Mouse (Mus musculus) kidney, adult 2 months (tissue): ENCODE data around the gene Gm4847.

ENCODE experiments used
- CTCF ChIP-seq: fragments of 200-500 bp; conservative IDR thresholded peaks from 2 replicates; pipeline ENCODE4 v1.5.1; 2011; ENCODE audit warnings: low read depth, mild to moderate bottlenecking, control low read depth, low read length, moderate library complexity, mixed read lengths; ENCODE audit not compliant: insufficient read depth, insufficient read length
- POLR2A ChIP-seq: fragments of 200-500 bp; IDR thresholded peaks from one replicate; pipeline ENCODE4 v1.6.1; 2011; ENCODE audit warnings: low read depth, low read length, control low read depth

GRCm38 (mm10) chr1:166681745-166682144, 34.3 kb upstream of the Gm4847 start, which contains the start of gene Fmo9:
- TF ChIP-seq CTCF (no peak), POLR2A (no peak)
